Mouse (Mus musculus) hindbrain, embryonic 11.5 days (tissue): ENCODE data around the gene Acvr1. TPM values are rescaled to one million over a fixed set of nuclear protein-coding genes. Genes with fewer than 3 reads are reported as not detected.

Experiments used
- ATAC-seq: fragments of 200-750 bp; cut with Nextera tagmentation; 2 replicates; pipeline ENCODE4 v1.8.0; 2017; ENCODE audit warnings: mild to moderate bottlenecking, moderate TSS enrichment, moderate library complexity; ENCODE audit not compliant: low FRiP score
- DNase-seq: peaks from one replicate; pipeline ENCODE4 v3.0.0-alpha.2; 2015; ENCODE audit warnings: low spot score
- H3K27ac ChIP-seq: fragments of 300-500 bp; sonication (generic); 2 replicates; pipeline ENCODE4 v1.5.1; 2014; ENCODE audit warnings: mild to moderate bottlenecking, low read depth, low read length
- H3K27me3 ChIP-seq: fragments of 300-500 bp; sonication (generic); 2 replicates; pipeline ENCODE4 v1.6.1; 2014; ENCODE audit warnings: mild to moderate bottlenecking, low read length, moderate library complexity, mixed read lengths; ENCODE audit not compliant: control insufficient read depth, insufficient read depth
- H3K36me3 ChIP-seq: fragments of 300-500 bp; sonication (generic); 2 replicates; pipeline ENCODE4 v1.6.1; 2014; ENCODE audit warnings: mild to moderate bottlenecking, low read length, moderate library complexity, mixed read lengths; ENCODE audit not compliant: control insufficient read depth, insufficient read depth
- H3K4me1 ChIP-seq: fragments of 300-500 bp; sonication (generic); replicated peaks from 2 replicates; pipeline ENCODE4 v1.6.1; 2014; ENCODE audit warnings: low read length, mixed read lengths; ENCODE audit not compliant: control insufficient read depth, insufficient read depth
- H3K4me2 ChIP-seq: fragments of 300-500 bp; sonication (generic); replicated peaks from 2 replicates; pipeline ENCODE4 v1.6.1; 2014; ENCODE audit warnings: mild to moderate bottlenecking, low read depth, low read length
- H3K4me3 ChIP-seq: fragments of 300-500 bp; sonication (generic); 2 replicates; pipeline ENCODE4 v1.5.1; 2014; ENCODE audit warnings: low read depth, low read length
- H3K9ac ChIP-seq: fragments of 300-500 bp; sonication (generic); 2 replicates; pipeline ENCODE4 v1.6.1; 2014; ENCODE audit warnings: low read depth, low read length
- H3K9me3 ChIP-seq: fragments of 300-500 bp; sonication (generic); 2 replicates; pipeline ENCODE4 v1.6.1; 2016; ENCODE audit warnings: low read length; ENCODE audit not compliant: control insufficient read depth
- WGBS: fragments of 180-500 bp; shearing (Covaris S2); extraction: QIAGEN DNeasy Blood & Tissue Kit; methylation state at CpG from one replicate; pipeline ENCODE4 v1.1.7; 2014; 5-methylcytosine and 5-hydroxymethylcytosine counted together
- polyA plus RNA-seq: library from polyadenylated mRNA; unstranded; fragments of >200 nt; fragmentation: Nextera tagmentation; extraction: Ambion mirVana; gene quantifications from 2 replicates; pipeline ENCODE4 v1.2.1, GENCODE M21; 2014

The Acvr1 gene
- polyA plus RNA-seq, 1 experiment from 2014 or later = 6.0 TPM

DNA sequence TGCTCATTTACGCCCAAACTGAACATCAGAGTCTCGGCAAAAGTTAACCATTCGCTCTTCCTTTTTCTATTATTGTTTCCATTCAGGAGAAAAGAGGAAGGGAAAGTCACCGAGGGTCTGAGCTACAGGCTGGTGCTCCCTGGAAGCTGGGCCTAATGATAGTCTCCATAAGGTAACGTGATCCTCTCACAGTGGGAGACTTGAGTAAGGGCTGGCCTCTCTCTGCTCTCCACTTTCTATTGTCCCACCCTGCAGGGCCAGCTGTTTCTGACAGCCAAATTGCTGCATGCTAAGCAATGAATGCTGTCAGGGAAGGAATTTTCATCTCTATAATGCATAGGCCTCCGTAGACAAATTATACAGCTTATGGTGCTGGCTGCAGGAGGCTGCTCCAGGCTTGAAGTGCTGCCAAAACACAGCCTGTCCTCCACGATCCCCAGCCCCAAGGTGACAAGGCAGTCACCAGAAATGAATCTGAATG lies 33.4 kb downstream of the Acvr1 start:
- peak overlapping the region; percentile 68; the same call in 1 of the 2 replicates for H3K27ac ChIP-seq
- H3K9ac ChIP-seq = no peak overlapping the region
- H3K36me3 ChIP-seq = no peaks in the 10 kb centered on the region
- H3K9me3 ChIP-seq = no peaks in the 10 kb centered on the region
- H3K27me3 ChIP-seq = 0 out of 2 replicates have a peak, but pooled peaks cover 2% of the 10 kb centered on the region
- H3K4me1 ChIP-seq = peaks cover 14% of the 10 kb centered on the region; the same call in 1 of the 2 replicates
- DNase-seq = peak; percentile 58
- no peak overlapping the region for H3K4me2 ChIP-seq
- peak; percentile 75 for ATAC-seq
- 16% methylated on average over 7 of the region's 7 CpGs for WGBS
- H3K4me3 ChIP-seq = no peak overlapping the region

DNA sequence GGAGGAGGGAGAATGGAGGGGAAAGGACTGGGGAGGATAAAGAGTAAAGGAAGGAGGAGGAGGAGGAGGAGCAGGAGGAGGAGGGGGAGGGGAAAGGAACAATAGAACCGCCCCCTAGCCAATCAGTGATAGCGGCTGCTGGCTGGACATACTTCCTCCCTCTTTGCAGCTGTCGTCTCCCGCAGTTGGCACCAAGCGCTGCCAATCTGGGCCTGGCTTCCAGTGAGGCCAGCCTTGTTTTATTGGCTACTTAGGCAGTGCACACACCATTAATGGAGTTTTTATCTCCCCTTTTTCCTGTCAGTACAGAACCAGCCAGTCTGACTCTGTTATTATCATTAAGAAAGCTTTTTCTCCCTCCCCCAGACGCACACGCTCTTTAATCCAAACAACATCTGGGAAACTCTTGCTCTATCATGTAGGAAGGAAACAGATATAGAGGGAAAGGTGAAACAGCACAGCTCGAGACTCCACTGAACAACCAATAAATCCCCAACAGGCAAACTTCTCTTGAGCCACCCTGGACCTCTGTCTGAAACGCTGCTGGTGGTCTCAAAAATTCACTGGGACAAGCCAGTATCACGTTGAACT lies 34.6 kb downstream of the Acvr1 start:
- DNase-seq = peak; percentile 73
- 21% methylated on average over 10 of the region's 10 CpGs for WGBS
- Histone ChIP-seq H3K4me3 (no peak overlapping the region), H3K9ac (no peak overlapping the region), H3K27me3 (0 out of 2 replicates have a peak, but pooled peaks cover 2% of the 10 kb centered on the region), H3K9me3 (no peaks in the 10 kb centered on the region), H3K4me1 (peaks cover 14% of the 10 kb centered on the region; the same call in 1 of the 2 replicates), H3K36me3 (no peaks in the 10 kb centered on the region), H3K27ac (no peak overlapping the region; the same call in 1 of the 2 replicates), H3K4me2 (0 out of 2 replicates have a peak overlapping the region, but pooled peaks have one; percentile 2)
- peak; percentile 82 for ATAC-seq

DNA sequence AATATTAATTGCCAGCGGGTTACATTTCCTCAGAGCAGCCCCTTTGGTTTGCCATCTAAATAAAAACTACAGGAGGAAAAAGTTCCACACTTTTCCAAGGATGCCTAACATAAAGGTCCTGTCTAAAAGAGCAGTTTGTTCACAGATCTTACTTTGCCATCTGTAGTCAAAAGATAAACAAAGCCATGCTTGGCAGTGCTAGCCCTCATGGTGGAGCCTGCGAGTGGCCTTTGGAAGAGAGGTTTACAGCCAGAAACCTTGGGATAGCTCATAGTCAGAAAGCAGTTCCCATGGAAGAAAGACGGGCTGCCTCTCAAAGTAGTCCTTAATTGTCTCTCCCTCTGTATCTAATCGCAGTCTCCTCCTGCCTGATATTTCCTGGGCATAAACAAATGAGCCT lies 36.4 kb downstream of the Acvr1 start:
- Histone ChIP-seq H3K36me3 (no peaks in the 10 kb centered on the region), H3K27me3 (no peaks in the 10 kb centered on the region), H3K9ac (no peak overlapping the region), H3K4me2 (no peak overlapping the region), H3K27ac (no peak overlapping the region), H3K4me1 (peaks cover 14% of the 10 kb centered on the region; the same call in 1 of the 2 replicates), H3K9me3 (no peaks in the 10 kb centered on the region), H3K4me3 (no peak overlapping the region)
- no peak for DNase-seq
- 84% methylated on average over 4 of the region's 4 CpGs for WGBS
- no peak for ATAC-seq

DNA sequence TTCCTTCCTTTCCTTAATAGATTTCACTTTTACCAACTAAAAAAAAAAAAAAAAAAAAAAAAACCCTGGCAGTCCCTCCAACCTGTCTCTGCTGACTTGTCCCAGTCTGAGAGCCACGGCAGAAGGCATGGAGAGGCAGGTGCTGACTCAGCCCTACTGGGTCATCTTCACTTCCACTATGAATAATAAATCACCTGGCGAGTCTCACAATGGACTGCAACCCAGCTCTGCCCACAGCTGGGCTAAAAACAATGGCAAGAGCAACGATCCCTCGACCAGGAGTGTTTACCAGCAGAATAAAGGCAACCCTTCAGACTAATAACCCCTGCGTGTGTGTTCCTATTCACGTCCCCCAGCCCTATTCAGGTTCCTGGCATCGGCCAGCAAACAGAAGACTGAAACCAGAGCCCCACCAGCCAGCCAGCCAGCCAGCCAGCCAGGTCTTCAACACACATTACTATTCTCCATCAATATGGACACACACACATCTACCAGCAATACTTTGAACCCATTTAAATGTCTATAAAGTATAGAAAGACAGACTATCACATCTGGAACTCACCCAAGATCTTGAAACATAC lies 37.0 kb downstream of the Acvr1 start:
- Histone ChIP-seq H3K36me3 (no peaks in the 10 kb centered on the region), H3K27me3 (no peaks in the 10 kb centered on the region), H3K4me1 (peaks cover 11% of the 10 kb centered on the region; the same call in 1 of the 2 replicates), H3K4me3 (no peak overlapping the region), H3K9ac (no peak overlapping the region), H3K27ac (no peak overlapping the region), H3K9me3 (no peaks in the 10 kb centered on the region), H3K4me2 (no peak overlapping the region)
- ATAC-seq (no peak), DNase-seq (no peak)
- 35% methylated on average over 7 of the region's 7 CpGs for WGBS

DNA sequence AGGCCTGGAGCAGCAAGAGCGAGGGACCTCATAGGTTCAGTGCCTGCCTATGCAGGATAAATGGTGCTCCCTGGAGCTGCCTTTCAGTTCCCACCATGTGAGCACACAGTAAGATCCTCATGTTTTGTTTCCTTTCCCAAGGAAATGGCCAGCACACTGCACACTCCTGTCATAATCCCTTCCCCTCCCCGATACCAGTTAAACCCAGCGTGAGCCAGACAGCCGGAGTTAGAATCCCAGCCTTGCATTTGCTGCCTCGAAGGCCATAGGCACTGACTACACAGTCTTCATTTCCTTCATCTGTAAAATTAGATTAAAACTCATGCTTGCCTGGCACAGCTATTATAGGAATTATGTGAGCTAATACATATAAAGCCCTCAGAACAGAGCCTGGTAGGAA lies 37.6 kb downstream of the Acvr1 start:
- H3K4me2 ChIP-seq = no peak overlapping the region
- no peak overlapping the region for H3K9ac ChIP-seq
- H3K27ac ChIP-seq = no peak overlapping the region
- ATAC-seq (no peak), DNase-seq (no peak)
- H3K27me3 ChIP-seq = no peaks in the 10 kb centered on the region
- WGBS = 85% methylated on average over 5 of the region's 5 CpGs
- peaks cover 11% of the 10 kb centered on the region; the same call in 1 of the 2 replicates for H3K4me1 ChIP-seq
- H3K9me3 ChIP-seq = no peaks in the 10 kb centered on the region
- H3K36me3 ChIP-seq = no peaks in the 10 kb centered on the region
- H3K4me3 ChIP-seq = no peak overlapping the region

DNA sequence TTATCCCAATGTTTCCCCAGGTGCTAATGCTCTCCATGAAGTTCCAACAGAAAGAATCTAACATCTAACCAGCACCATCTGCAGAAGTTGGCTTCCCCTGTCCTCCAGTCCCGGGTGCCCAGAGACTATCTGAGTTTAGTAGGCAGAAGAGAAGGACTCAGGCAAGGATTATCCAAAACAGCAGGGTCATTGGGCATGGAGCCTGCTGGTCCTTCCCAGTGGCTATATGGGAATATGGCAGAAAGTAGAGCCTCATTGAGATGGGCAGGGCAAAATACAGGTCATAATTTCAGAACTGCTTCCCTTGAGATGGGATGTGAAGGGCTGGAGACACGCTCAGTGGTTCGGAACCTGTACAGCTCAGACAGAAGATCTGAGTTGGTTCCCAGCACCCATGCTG lies 39.2 kb downstream of the Acvr1 start:
- WGBS = 74% methylated on average over 3 of the region's 3 CpGs
- Histone ChIP-seq H3K36me3 (no peaks in the 10 kb centered on the region), H3K4me2 (no peak overlapping the region), H3K27me3 (no peaks in the 10 kb centered on the region), H3K4me3 (no peak overlapping the region), H3K27ac (no peak overlapping the region), H3K4me1 (no peaks in the 10 kb centered on the region), H3K9ac (no peak overlapping the region), H3K9me3 (no peaks in the 10 kb centered on the region)
- DNase-seq (no peak), ATAC-seq (no peak)

DNA sequence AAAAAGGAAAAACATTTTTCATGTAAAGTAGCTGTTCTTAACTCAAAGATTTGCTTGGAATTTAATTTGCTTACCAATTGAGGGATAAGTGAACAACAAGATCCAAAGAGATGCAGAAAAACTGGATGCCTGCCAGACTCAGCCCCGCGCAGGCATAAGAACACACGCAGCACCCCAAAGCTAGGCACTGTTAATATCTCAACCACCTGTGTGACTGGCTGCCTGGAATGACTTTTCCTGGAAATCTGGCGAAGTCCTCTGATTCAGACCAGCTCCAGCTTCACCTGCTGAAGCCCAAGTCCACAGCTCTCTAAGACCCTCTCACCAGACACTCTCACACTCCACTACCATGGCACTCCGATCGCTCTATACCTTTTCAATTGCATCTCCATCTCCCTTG lies 42.6 kb downstream of the Acvr1 start:
- Histone ChIP-seq H3K9me3 (no peaks in the 10 kb centered on the region), H3K36me3 (no peaks in the 10 kb centered on the region), H3K4me1 (no peaks in the 10 kb centered on the region), H3K27ac (no peak overlapping the region), H3K4me3 (no peak overlapping the region), H3K4me2 (no peak overlapping the region), H3K27me3 (no peaks in the 10 kb centered on the region), H3K9ac (no peak overlapping the region)
- ATAC-seq (no peak), DNase-seq (no peak)
- WGBS = 91% methylated on average over 6 of the region's 6 CpGs

DNA sequence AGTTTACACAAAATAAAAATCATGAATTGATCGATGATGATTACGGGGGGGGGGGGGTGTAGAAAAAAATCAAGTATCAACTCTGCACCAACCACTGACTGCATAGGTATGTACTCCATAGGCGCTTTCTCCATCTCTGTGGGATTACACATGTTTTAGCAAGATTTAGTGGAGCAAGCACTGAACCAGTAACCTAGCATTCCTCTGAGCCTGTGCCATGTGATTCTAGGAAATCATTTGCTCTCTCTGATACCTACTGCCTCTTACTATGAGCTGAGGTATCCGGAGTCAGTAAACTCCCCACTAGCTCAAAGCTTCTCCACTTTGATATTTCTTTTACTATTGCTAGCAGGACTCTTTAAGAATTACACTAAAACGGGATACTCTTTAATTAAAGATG lies 43.1 kb downstream of the Acvr1 start:
- no peak overlapping the region for H3K27ac ChIP-seq
- H3K4me1 ChIP-seq = no peaks in the 10 kb centered on the region
- no peaks in the 10 kb centered on the region for H3K9me3 ChIP-seq
- H3K9ac ChIP-seq = no peak overlapping the region
- no peak overlapping the region for H3K4me2 ChIP-seq
- H3K36me3 ChIP-seq = no peaks in the 10 kb centered on the region
- ATAC-seq = no peak
- WGBS = 90% methylated on average over 5 of the region's 5 CpGs
- DNase-seq = no peak
- no peaks in the 10 kb centered on the region for H3K27me3 ChIP-seq
- H3K4me3 ChIP-seq = no peak overlapping the region

DNA sequence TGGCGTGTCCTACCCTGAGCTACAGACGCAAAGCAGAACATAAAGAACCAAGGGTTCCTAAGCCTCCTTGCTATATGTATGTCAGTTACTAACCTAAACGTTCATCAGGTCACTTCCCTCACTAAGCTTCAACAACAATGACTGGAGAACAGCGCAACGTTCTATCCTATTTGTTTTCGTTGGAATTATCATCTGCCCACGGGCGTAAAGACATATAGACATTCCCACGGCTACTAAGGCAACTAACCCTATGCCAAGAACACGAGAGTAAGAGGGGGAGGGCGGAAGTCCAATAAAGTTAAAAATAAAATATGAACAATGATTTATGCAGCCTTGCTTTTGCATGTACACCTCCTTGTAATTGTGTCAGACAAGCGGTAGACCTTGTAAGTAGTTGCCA lies 43.9 kb downstream of the Acvr1 start:
- no peak overlapping the region for H3K4me2 ChIP-seq
- no peak overlapping the region for H3K4me3 ChIP-seq
- 87% methylated on average over 12 of the region's 12 CpGs for WGBS
- H3K9me3 ChIP-seq = no peaks in the 10 kb centered on the region
- H3K4me1 ChIP-seq = no peaks in the 10 kb centered on the region
- no peaks in the 10 kb centered on the region for H3K36me3 ChIP-seq
- no peak overlapping the region for H3K27ac ChIP-seq
- H3K27me3 ChIP-seq = no peaks in the 10 kb centered on the region
- no peak overlapping the region for H3K9ac ChIP-seq
- DNase-seq (no peak), ATAC-seq (no peak)
